Mouse (Mus musculus) kidney, postnatal 14 days (tissue): ENCODE data around the gene Taldo1.
"Not testable (repeated sequence)": the region's sequence is repeated elsewhere in the genome, so short reads cannot be mapped to it uniquely, and the experiment has no call there.

Experiments
- DNase-seq: peaks from one replicate; pipeline ENCODE4 v3.0.0; 2022; ENCODE audit warnings: mixed read lengths

The Taldo1 gene

GRCm38 (mm10) chr7:141440613-141441012 is 48.6 kb downstream of the Taldo1 start:
- DNase-seq = peak; percentile 78

GRCm38 (mm10) chr7:141441460-141441859 is 49.5 kb downstream of the Taldo1 start:
- DNase-seq = no peak

DNA sequence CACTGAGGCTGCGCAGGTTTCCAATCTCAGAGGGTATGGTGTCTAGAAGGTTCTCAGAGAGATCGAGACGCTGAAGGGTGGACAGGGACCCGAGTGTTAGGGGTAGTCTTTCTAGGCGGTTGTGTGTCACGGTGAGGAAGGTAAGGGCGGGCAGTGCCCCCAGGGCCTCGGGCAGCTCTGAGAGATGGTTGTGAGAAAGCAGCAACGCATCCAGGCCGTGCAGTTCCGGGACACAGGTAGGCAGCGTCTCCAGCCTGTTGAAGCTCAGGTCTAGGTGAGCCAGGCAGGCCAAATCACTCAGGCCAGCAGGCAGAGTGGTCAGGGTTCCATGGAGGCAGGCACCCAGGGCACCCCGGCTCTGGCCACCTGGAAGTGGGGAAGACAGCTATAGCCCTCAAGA is 50.2 kb downstream of the Taldo1 start:
- no peak for DNase-seq

DNA sequence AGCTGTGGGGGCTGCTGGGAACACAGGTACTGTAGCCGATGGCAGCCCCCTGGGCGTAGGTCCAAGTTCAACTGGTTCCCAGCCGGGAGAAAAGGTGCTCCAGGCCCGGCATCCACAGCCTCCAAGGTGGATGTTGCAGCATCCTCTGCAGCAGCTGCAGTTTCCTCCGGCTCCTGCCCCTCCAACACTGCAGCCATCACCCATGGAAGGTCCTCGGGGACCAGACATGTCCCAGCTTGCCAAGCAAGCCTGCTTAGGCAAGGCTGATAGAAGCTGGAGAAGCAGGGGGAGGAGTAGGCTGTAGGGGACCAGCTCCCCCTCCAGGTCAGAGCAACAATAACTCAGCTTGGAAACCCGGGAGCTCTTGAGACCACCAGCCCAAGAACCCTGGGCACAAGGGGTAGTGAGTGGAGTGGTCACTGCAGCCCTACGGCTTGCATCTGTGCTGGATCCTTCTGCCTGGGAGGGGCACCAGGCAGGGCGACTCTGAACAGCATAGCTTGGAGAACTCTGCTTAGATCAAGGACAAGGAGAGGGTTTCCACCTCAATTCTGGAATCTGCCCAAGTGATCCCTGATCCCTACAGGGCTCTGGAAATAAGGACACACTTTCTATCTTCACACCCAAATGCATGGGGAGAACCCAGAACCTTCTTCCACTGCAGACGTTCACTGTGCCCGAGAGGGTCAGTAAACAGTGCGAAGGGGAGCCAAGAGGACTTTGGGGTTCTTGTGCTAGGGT is 51.3 kb downstream of the Taldo1 start:
- no peak for DNase-seq

DNA sequence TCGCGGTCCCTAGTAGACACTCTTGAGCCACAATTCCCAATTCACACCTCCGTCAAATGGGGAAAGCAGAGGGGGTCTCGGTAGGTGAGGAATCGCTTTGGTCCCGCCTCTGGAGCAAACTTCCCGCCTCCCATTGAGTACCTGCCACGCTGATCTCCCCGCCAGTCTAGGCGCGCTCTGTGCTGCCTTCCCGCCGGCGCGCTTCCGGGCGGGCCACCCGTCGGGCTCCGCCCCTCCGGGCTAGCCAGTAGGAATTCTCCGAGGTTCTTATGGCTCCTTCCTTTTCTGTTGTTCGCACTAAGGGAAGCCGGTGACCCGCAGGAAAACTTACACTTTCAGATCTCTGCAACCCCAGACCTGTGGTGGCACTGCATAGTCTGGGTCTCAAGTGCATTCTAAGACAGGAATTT is 51.8 kb downstream of the Taldo1 start, which contains the start of gene Pidd1:
Pidd1 (minus strand) TSS at position 198 of the 410 bp plus-strand sequence.
- DNase-seq = peak; percentile 85

GRCm38 (mm10) chr7:141446374-141446773 is 54.4 kb downstream of the Taldo1 start:
- DNase-seq = not testable (repeated sequence)

GRCm38 (mm10) chr7:141447110-141447991 is 55.4 kb downstream of the Taldo1 start, which contains the start of gene Rplp2:
TSS of gene Rplp2 (plus strand) at chr7:141447370.
- peak; percentile 95 for DNase-seq

GRCm38 (mm10) chr7:141451928-141452327 is 59.9 kb downstream of the Taldo1 start:
- no peak for DNase-seq
